Mouse (Mus musculus) left cerebral cortex, postnatal 36 days (tissue): Measurements from ENCODE around the gene Shisa9. TPM values are rescaled to one million over a fixed set of nuclear protein-coding genes. Genes with fewer than 3 reads are reported as not detected.

Source experiments
- DNase-seq, 2 experiments: peaks; one replicate each; pipeline ENCODE4 v3.0.0; 2021 to 2022; ENCODE audit warnings: low spot score in 2 of 2, mixed read lengths in 1 of 2
- intact Hi-C: fragments of 180-260 bp; cut with DNase I; formaldehyde crosslinking; loops from one replicate; pipeline ENCODE4 v1.15.1; 2025
- total RNA-seq, 2 experiments: library from RNA; stranded (reverse); gene quantifications; 2 replicates each; pipeline ENCODE4 v1.2.3; 2021

Shisa9 gene
- total RNA-seq, 2 experiments from 2014 or later = 54.0 to 69.8 TPM

GRCm38 (mm10) chr16:12233288-12233687 is 249.4 kb downstream of the Shisa9 start:
- intact Hi-C loops = no loop called here
- no peak for DNase-seq

GRCm38 (mm10) chr16:12234289-12234688 is 250.4 kb downstream of the Shisa9 start:
- intact Hi-C loops = no loop called here
- DNase-seq = no peak

- no peak for DNase-seq
- intact Hi-C loops = no loop called here
Measured at GRCm38 (mm10) chr16:12238611-12239010, 254.7 kb downstream of the Shisa9 start.

- intact Hi-C loops = no loop called here
- DNase-seq = no peak
Measured at GRCm38 (mm10) chr16:12259361-12259760, 275.4 kb downstream of the Shisa9 start.

- intact Hi-C loops = no loop called here
- DNase-seq = no peak
Measured at GRCm38 (mm10) chr16:12265828-12266227, 281.9 kb downstream of the Shisa9 start.

- DNase-seq = no peak
- intact Hi-C loops = no loop called here
Measured at GRCm38 (mm10) chr16:12300523-12300922, 316.6 kb downstream of the Shisa9 start.

GRCm38 (mm10) chr16:12303420-12303819 is 319.5 kb downstream of the Shisa9 start:
- intact Hi-C loops = no loop called here
- no peak for DNase-seq

GRCm38 (mm10) chr16:12307318-12307965 is 323.5 kb downstream of the Shisa9 start:
- no peak for DNase-seq
- intact Hi-C loops = no loop called here

- DNase-seq = no peak
- intact Hi-C loops = no loop called here
Measured at GRCm38 (mm10) chr16:12309826-12310225, 325.9 kb downstream of the Shisa9 start.

GRCm38 (mm10) chr16:12315627-12316026 is 331.7 kb downstream of the Shisa9 start:
- intact Hi-C loops = no loop called here
- DNase-seq = no peak

Other genes with a start within 250 kb of the Shisa9 start
- gene Cpped1, start 74.7 kb upstream of the Shisa9 start, total RNA-seq = 10 to 100 TPM; 36.8 to 43.9 TPM